Mouse (Mus musculus): ENCODE measurements around the gene Oprm1.

The Oprm1 gene

GRCm38 (mm10) chr10:7052315-7053017 lies 294.2 kb downstream of the Oprm1 start, which contains the start of gene Ipcef1:
Gene Ipcef1, minus strand, starts transcription at chr10:7052478.
- no peak for DNase-seq

- no peak for DNase-seq
Observed at GRCm38 (mm10) chr10:7054560-7055205, 296.4 kb downstream of the Oprm1 start.

DNA sequence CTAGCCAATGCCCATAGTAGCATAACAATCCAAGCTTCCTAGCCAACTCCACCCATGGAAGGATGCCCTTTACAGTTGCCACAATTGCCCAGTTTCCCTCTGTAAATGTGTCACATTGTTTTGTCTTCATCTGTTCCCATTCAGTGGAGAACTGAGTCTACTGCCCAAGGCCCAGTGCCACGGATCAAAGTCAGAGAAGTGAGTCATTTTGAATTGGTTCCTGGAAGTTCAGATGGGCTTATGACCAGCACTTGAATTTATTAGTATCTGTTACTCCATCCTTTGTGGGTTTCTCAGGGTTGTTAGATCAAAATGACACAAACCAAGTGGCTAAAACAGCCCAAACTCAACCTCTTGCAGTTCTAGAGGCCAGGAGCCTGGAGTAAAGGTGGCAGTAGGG lies 299.2 kb downstream of the Oprm1 start:
- DNase-seq, result no peak

GRCm38 (mm10) chr10:7060326-7060725 lies 302.0 kb downstream of the Oprm1 start:
- DNase-seq, result no peak

- DNase-seq, result no peak
Observed at GRCm38 (mm10) chr10:7062993-7063392, 304.7 kb downstream of the Oprm1 start.

DNA sequence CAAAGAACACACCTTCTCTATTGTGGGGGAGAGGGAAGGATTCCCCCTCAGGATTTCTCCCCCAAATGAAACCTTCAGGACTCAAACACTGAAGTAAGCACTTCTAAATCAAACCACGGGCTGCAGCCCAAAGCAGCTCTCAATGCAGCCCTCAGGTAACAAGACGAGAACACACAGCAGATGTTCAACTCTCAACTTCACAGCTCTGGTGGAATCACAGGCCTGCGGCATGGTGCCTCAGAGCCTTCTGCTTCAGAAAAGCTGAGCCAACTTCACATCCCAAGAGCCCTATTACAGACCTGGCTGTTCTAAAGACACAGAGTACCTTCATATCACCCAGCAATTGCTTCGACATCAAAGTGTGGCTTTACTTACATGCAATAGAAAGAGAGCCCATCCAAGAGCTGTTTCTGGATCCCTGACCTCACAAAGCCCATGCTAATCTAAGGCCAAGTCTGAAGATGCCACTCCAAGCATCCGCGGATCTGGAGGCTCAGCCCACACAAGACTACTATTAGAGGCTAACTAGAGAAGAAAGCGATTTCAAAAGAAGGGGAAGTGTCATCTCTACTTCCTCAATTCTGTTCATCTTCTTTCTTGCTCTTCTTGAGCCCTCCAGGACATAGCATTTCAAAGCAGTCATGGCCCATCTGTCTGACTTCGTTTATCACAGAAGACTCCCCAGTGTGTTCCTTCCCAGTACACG lies 305.6 kb downstream of the Oprm1 start:
- DNase-seq, result peak in 1 of 2 experiments; percentile 22

- DNase-seq, result no peak
Observed at GRCm38 (mm10) chr10:7068608-7069007, 310.3 kb downstream of the Oprm1 start.

- no peak for DNase-seq
Observed at GRCm38 (mm10) chr10:7069090-7069489, 310.8 kb downstream of the Oprm1 start.

GRCm38 (mm10) chr10:7070100-7070835 lies 312.0 kb downstream of the Oprm1 start:
- no peak for DNase-seq

DNA sequence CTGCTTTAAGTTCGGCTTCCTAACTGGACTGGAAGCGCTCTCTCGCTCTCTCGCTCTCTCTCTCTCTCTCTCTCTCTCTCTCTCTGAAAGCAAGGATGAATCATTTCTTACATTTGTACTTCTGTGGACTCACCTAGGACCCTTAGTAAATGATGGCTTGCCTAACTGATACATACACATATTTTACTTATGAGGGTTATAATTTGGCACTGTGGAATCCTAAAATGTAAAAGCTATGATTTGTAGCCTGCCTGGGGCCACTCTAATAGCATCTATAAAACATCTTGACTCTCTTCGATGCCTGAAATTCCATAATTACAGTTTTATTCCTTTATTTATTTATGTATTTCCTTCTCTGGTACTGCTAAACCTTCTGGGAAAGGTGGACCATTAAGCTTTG lies 312.6 kb downstream of the Oprm1 start:
- DNase-seq, result no peak

DNA sequence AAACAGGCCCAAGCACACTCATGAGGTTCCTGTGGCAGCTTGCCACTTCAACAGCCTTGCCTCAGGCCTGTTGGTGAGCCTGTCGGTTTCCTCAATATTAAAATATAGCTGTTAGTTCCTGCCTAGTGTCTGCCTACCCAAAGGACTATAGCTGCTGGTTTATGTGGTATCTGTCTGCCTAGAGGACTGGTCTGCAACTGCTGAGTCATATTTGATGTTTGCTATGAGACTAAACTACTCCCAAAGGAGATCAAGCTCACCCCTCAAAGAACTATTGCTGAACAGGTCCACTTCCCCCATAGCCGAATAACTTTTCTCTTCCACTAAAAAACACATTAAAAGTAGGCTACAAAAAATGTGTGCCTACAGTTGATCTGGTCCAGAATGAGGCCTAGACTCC lies 315.9 kb downstream of the Oprm1 start:
- no peak for DNase-seq

- no peak for DNase-seq
Observed at GRCm38 (mm10) chr10:7075661-7076060, 317.4 kb downstream of the Oprm1 start.

- DNase-seq, result peak; percentile 32 to 65
Observed at GRCm38 (mm10) chr10:7076201-7076600, 317.9 kb downstream of the Oprm1 start.

- DNase-seq, result no peak
Observed at GRCm38 (mm10) chr10:7076662-7077211, 318.4 kb downstream of the Oprm1 start.

GRCm38 (mm10) chr10:7077389-7077808 lies 319.1 kb downstream of the Oprm1 start:
- DNase-seq, result no peak

DNA sequence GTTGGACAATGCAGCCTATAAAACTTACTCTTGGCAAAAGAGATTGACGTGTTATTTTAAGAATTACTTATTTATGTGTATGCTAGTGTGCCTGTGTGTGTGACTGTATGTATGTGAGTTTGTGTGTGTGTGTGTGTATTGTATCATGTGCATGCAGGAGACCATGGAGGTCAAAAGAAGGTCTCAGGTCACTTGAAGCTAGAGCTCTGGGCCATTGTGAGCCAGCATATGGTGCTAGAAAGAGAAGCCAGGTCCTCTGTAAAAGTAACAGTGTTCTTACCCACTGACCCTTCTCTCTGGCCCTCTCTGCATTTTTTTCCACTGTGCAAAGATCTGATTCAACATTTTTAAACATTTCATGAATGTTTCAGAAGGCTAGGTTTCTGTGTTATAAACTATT lies 319.7 kb downstream of the Oprm1 start:
- DNase-seq, result no peak
